Mouse (Mus musculus) left cerebral cortex, adult 2 months (tissue): ENCODE measurements around the gene Ttll5. TPM values are rescaled to one million over a fixed set of nuclear protein-coding genes. Genes with fewer than 3 reads are reported as not detected.

Experiments
- DNase-seq, 2 experiments: peaks; one replicate each; pipeline ENCODE4 v3.0.0; 2021 to 2022; ENCODE audit warnings: low spot score in 2 of 2, mixed read lengths in 1 of 2; ENCODE audit errors: extremely low spot score in 1 of 2
- H3K27ac ChIP-seq: fragments of 200-600 bp; 2 replicates; pipeline ENCODE4 v1.8.1; 2022
- H3K4me3 ChIP-seq: fragments of 200-600 bp; 2 replicates; pipeline ENCODE4 v1.8.1; 2022
- CTCF ChIP-seq: fragments of 200-600 bp; IDR thresholded peaks from 2 replicates; pipeline ENCODE4 v1.8.1; 2022; ENCODE audit warnings: antibody characterized with exemption, mild to moderate bottlenecking, moderate library complexity
- intact Hi-C: fragments of 180-260 bp; cut with DNase I; formaldehyde crosslinking; loops from one replicate; pipeline ENCODE4 v1.15.1; 2025
- total RNA-seq, 2 experiments: library from RNA; stranded (reverse); gene quantifications; 2 replicates each; pipeline ENCODE4 v1.2.3; 2021

The Ttll5 gene
- total RNA-seq, 2 experiments from 2014 or later: 45.4 to 47.7 TPM

DNA sequence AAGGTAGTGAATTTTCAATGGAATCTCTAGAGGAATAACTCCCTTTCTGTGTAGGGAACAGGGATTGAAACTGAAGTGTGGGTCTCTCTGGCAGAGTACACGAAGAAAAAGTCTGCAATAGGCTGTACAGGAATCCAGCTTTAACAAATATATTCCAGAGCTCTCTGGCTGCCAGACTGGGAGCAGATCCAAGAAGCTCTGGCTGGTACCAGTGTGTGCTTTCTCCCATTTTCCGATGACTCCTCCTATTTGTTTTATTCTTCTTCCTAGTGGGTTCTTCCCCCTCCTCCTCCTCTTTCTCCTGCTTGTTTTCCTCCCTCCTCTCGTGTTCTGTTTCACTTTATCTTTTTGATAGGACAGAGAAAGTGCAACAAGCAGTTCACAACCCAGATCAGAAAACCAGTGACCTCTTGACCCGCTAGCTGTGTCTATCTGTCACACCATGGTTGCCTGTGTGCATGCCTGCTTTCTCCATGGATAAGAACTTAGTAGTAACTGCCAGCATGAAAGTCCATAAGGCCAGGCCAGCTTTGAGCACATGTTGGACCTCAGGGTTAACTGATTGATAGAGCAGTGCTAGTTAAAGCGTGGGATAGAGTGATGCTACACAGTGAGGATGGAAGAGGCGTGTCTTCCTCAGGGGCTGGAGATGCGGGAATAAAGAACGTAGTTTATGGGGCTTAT, 55.3 kb downstream of the Ttll5 start:
- Histone ChIP-seq H3K27ac (peak overlapping the region; percentile 80), H3K4me3 (no peak overlapping the region)
- no peak for TF ChIP-seq CTCF
- DNase-seq: peak; percentile 33 to 48
- intact Hi-C loops: loop anchor here (5.0 kb wide), 1 partner anchor 43 kb away; no protein-coding TSS in a partner anchor

- no peak for DNase-seq
- no peak for TF ChIP-seq CTCF
- Histone ChIP-seq H3K4me3 (no peak overlapping the region), H3K27ac (no peak overlapping the region)
- intact Hi-C loops: no loop called here
Observed at GRCm38 (mm10) chr12:85885024-85885423, 60.6 kb downstream of the Ttll5 start.

DNA sequence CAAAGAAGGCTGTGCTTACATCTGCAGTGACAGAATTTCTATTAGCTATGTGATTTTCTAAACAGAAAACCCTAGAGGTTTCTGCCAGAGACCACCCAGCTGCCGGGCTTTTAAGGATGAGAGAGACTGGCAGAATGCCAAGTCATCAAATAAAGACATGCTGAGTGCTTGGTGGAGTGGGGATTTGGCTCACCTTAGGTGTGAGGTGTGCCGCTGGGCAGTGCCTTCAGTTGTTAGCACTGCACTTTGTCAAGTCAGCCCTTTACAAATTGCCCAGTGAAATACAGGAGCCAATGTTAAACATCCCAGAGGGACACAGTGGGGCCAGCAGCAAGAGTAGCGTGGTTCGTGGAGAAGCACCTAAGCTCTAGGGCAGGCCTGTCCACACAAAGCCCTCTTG, 65.6 kb downstream of the Ttll5 start:
- intact Hi-C loops: no loop called here
- no peak for TF ChIP-seq CTCF
- DNase-seq: no peak
- Histone ChIP-seq H3K27ac (no peak overlapping the region), H3K4me3 (no peak overlapping the region)

GRCm38 (mm10) chr12:85903986-85904385, 79.5 kb downstream of the Ttll5 start:
- Histone ChIP-seq H3K4me3 (no peak overlapping the region), H3K27ac (no peak overlapping the region)
- intact Hi-C loops: no loop called here
- DNase-seq: no peak
- TF ChIP-seq CTCF: no peak

DNA sequence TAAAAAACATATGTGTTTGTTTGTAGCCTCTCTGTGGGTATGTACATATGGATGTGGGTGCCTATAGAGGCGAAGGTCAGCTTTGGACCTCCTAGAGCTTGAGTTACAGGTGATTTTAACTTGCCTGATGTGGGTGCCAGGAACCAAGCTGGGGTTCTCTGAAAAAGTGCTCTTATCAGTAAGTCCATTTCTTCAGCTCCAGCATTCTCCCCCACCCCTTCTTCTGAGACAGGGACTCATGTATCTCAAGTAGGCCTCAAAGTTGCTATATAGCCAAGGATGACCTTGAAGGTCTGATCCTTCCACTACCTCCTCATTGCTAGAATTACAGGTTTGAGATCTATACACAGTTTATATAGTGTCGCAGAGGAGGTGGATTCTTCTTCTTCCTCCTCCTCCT, 81.2 kb downstream of the Ttll5 start:
- no peak overlapping the region for H3K27ac ChIP-seq
- no peak for TF ChIP-seq CTCF
- H3K4me3 ChIP-seq: no peak overlapping the region
- DNase-seq: no peak
- intact Hi-C loops: no loop called here

DNA sequence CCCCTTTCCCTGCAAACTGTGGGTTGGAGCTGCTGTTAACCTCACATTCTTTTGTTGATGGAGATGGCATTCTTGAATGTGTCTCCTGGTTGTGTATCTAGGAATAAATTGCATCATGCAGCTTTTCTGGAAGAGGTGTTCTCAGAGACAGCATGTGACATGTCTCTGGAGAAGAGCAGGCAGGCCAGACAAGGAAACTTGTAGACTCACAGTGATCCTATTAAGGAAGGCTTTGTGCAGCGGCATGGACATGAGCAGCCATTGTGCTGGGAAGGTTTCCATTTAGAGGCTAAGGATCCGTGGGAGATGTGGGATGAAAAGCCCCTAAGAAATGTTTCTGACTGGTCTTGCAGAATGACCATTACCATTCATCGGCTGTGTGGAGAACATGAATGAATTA, 83.4 kb downstream of the Ttll5 start:
- Histone ChIP-seq H3K27ac (no peak overlapping the region), H3K4me3 (no peak overlapping the region)
- TF ChIP-seq CTCF: no peak
- DNase-seq: no peak
- intact Hi-C loops: no loop called here

DNA sequence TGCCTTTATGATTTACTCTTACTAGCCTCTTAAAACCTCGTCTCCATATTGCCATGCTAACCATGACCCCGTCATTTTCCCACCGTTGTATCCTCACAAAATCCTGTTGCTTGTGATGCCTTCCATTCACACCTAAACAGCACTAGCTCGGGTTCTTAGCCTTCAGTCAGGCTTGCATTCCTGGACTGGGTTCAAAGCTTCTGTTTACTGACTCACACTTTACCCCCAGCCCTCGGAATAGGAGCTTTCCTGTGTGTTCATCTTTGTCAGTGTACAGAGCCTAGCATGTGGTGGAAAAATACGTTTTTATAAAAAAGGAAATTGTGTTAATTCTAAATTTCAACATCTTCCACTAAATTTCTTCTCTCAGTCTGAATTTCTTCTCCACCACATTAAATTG, 86.4 kb downstream of the Ttll5 start:
- TF ChIP-seq CTCF: no peak
- DNase-seq: no peak
- intact Hi-C loops: no loop called here
- no peak overlapping the region for H3K4me3 ChIP-seq
- H3K27ac ChIP-seq: no peak overlapping the region

DNA sequence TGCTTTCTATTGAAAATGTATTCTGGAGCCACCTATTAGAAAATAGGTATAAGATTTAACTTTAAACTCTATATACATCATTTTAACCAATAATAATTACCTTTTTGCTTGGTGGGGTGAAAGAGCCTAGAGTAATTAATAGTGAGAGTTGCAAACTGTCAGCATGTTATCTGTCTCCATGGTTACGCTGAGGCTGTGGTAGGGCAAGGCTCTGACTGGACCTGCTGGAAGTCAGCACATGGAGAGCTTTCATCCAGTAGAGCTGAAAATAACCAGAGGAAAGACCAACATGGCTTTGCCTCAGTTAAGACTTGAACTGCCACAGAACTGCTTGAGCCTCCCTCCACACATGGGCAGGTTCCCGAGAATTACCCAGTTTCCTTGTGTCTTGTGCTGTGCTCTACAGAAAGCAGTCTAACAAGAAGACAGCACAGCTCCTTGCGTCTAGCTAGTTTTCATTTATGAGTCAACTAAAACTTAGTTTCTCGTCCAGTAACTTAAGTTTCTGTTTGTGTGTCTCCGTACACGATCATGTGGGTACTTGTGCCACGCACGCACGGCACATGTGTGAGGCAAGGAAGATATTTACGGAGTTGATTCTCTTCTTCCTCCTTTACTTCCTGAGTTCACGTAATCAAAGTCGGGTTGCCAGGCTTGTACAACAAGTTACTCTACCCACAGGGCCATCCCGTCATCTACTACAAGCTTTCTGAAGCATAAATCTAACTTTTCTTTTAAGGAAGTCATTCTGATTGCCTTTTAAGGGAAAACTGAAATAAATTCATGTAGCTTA, 88.4 kb downstream of the Ttll5 start:
- DNase-seq: no peak
- TF ChIP-seq CTCF: no peak
- intact Hi-C loops: no loop called here
- Histone ChIP-seq H3K4me3 (no peak overlapping the region), H3K27ac (no peak overlapping the region)

DNA sequence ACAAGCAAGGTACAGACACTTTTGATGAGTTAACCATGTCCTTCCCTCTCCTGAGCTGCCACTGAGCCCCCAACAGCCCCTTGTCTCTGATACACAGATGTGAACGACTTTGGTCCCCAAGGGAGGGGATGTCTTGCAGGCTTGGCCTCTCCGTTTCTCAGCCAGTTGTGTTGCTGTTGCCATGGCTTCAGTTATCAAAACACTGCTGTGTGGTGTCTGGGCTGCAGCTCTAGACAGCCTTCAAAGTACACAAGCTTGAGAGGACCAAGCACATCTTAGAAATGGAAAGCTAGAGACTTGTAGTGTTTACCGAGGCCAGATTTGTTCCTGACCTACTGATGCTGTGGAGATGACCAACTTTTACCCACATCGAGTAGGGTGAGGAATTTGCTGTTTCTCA, 102.4 kb downstream of the Ttll5 start:
- DNase-seq: no peak
- TF ChIP-seq CTCF: no peak
- H3K27ac ChIP-seq: no peak overlapping the region
- H3K4me3 ChIP-seq: no peak overlapping the region
- intact Hi-C loops: no loop called here

DNA sequence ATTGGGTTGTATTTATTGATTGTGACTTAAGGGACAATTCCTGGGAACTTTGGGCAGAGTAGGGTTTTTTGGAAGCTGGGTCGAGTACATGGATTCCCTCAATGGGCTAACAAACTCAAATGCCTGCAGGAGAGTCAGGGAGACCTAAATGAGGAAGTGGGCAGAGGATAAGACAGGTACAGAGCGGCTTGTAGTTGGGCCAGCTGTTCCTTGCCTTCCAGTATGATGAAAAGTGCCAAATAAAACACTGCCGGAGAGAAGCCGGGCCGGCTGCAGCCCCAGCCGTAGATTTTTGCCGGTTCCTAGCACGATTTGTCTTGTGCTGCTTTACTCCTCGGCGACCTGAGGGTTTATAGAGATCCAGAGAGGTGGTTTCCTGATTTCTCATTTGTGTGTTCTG, 104.1 kb downstream of the Ttll5 start:
- no peak for TF ChIP-seq CTCF
- no peak overlapping the region for H3K27ac ChIP-seq
- DNase-seq: no peak
- H3K4me3 ChIP-seq: no peak overlapping the region
- intact Hi-C loops: no loop called here

DNA sequence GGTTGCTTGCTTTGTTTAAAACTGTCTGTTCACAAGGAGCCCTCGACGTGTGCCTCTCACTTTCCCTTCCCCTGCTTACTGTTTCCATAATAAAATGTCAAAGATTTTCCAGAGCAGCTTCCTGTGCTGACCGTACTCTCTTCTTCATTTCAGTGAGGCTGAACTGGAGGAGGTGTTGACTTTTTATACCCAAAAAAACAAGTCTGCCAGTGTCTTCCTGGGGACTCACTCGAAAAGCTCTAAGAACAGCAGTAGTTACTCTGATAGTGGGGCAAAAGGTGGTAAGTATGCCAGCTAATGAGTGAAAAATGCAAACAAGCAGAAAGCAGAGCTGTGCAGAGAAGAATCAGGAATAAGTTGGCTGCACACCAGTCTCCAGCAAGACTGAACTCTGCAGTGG, 105.3 kb downstream of the Ttll5 start:
- DNase-seq: no peak
- no peak overlapping the region for H3K4me3 ChIP-seq
- TF ChIP-seq CTCF: no peak
- intact Hi-C loops: loop anchor here (5.0 kb wide), 1 partner anchor 148 kb away; the partner anchor contains the start of gene Tgfb3
- H3K27ac ChIP-seq: no peak overlapping the region

GRCm38 (mm10) chr12:85930713-85931112, 106.3 kb downstream of the Ttll5 start:
- no peak overlapping the region for H3K4me3 ChIP-seq
- H3K27ac ChIP-seq: no peak overlapping the region
- TF ChIP-seq CTCF: peak; percentile 26
- no peak for DNase-seq
- intact Hi-C loops: loop anchor here (5.0 kb wide), 1 partner anchor 147 kb away; the partner anchor contains the start of gene Tgfb3
